Mouse (Mus musculus) MEL (cell line): ENCODE measurements around the gene Calm3.

Source experiments
- BHLHE40 ChIP-seq: IDR thresholded peaks from 2 replicates; pipeline ENCODE4 v1.6.1; 2012; ENCODE audit warnings: low read depth, mild to moderate bottlenecking, inconsistent platforms, low read length, improper control_type of control experiment, borderline replicate concordance
- CTCF ChIP-seq, 3 experiments: IDR thresholded peaks in 2 of 3; conservative IDR thresholded peaks in 1 of 3; 2 replicates each; pipeline ENCODE4 v1.5.1; 2011 to 2012; ENCODE audit warnings: low read length in 3 of 3, low read depth in 2 of 3, mild to moderate bottlenecking in 2 of 3, improper control_type of control experiment in 1 of 3, inconsistent platforms in 1 of 3, mixed read lengths in 1 of 3, moderate library complexity in 1 of 3; ENCODE audit not compliant: control insufficient read depth in 1 of 3, insufficient read depth in 1 of 3, poor library complexity in 1 of 3, severe bottlenecking in 1 of 3
- HCFC1 ChIP-seq: IDR thresholded peaks from 2 replicates; pipeline ENCODE4 v1.6.1; 2012; ENCODE audit warnings: low read depth, mild to moderate bottlenecking, inconsistent platforms, low read length, improper control_type of control experiment, moderate library complexity
- MYB ChIP-seq: IDR thresholded peaks from 2 replicates; pipeline ENCODE4 v1.6.1; 2011; ENCODE audit warnings: mild to moderate bottlenecking, low read depth, low read length, improper control_type of control experiment
- MYC ChIP-seq: IDR thresholded peaks from 2 replicates; pipeline ENCODE4 v1.6.1; 2011; ENCODE audit warnings: low read depth, mild to moderate bottlenecking, low read length, improper control_type of control experiment, moderate library complexity
- POLR2A ChIP-seq, 2 experiments: IDR thresholded peaks; 2 replicates each; pipeline ENCODE4 v1.6.1; 2011 to 2012; ENCODE audit warnings: low read length in 2 of 2, mild to moderate bottlenecking in 2 of 2, control low read depth in 1 of 2, improper control_type of control experiment in 1 of 2, low read depth in 1 of 2, moderate library complexity in 1 of 2; ENCODE audit not compliant: control insufficient read depth in 1 of 2, insufficient read depth in 1 of 2, poor library complexity in 1 of 2
- POLR2AphosphoS5 ChIP-seq: IDR thresholded peaks from 2 replicates; pipeline ENCODE4 v1.6.1; 2012; ENCODE audit warnings: low read depth, borderline replicate concordance, mild to moderate bottlenecking, inconsistent platforms, low read length, moderate library complexity, mixed read lengths
- RCOR1 ChIP-seq: IDR thresholded peaks from 2 replicates; pipeline ENCODE4 v1.6.1; 2012; ENCODE audit warnings: low read depth, mild to moderate bottlenecking, inconsistent platforms, low read length, improper control_type of control experiment
- SMC3 ChIP-seq: IDR thresholded peaks from 2 replicates; pipeline ENCODE4 v1.6.1; 2011; ENCODE audit warnings: low read depth, low read length, improper control_type of control experiment

DNA sequence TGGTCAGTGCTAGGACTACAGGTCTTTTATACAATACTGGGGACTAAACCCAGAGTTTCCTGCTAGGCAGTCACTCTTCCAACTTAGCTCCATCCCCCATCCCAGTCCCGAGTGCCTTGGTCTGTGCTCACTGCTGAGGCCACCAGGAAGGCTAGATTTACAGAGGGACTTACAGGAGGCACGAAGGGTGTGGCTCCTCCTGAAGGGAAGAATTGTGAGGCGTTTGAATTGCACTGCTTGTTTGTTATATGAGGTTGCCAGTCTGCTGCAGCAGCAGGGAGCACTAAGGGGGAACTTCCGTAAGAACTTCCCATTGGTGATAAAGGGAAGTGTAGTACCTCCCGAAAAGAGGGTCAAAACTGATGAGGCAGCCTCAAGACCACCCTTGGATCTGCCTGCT is 43.3 kb downstream of the Calm3 start:
- TF ChIP-seq CTCF (IDR thresholded peaks at IDR 0.05 in 2 of 3, conservative IDR thresholded peaks at IDR 0.05 in 1 of 3; ENCODE audit: control insufficient read depth in 1 of 3, insufficient read depth in 1 of 3, low read depth in 2 of 3, low read length in 3 of 3, poor library complexity in 1 of 3, severe bottlenecking in 1 of 3), result no peak
- no peak for TF ChIP-seq RCOR1
- no peak for TF ChIP-seq MYB
- no peak for TF ChIP-seq BHLHE40
- TF ChIP-seq MYC, result no peak
- no peak for TF ChIP-seq HCFC1
- no peak for TF ChIP-seq POLR2A (IDR thresholded peaks at IDR 0.05; ENCODE audit: control insufficient read depth in 1 of 2, insufficient read depth in 1 of 2, low read depth in 1 of 2, low read length in 2 of 2, poor library complexity in 1 of 2)
- no peak for TF ChIP-seq SMC3
- TF ChIP-seq POLR2AphosphoS5, result no peak
